Mouse (Mus musculus): ENCODE measurements around the gene Lamtor2.

DNA sequence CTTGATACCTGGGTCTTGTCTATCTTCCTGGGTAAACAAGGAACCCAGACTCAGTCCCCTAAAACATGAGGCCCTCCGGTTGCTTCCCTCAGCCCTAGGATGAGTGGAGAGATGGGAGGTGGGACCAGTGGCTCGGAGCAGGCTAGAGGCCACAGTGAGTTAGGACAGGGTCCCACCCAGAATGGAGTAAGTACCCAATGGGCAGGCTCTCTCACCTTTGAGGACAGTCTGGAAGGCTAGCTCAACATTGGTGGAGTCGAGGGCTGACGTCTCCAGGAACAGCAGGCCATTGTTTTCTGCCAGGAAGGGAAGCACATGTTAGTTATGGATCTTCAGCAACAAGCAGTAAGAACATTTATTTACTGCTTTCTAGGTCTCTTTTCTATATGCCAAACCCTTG, 10.4 kb downstream of the Lamtor2 start:
- TF ChIP-seq POLR2A (IDR thresholded peaks at IDR 0.05; ENCODE audit: extremely low read depth, insufficient read depth, low read length) (no peak), CTCF (IDR thresholded peaks at IDR 0.05; ENCODE audit: extremely low read depth, insufficient read depth, low read length) (no peak)

Measured in cortical plate, adult 2 months (tissue).